Mouse (Mus musculus): ENCODE data around the gene Aldh9a1. TPM values are rescaled to one million over a fixed set of nuclear protein-coding genes. Genes with fewer than 3 reads are reported as not detected.

The Aldh9a1 gene
- polyA plus RNA-seq, 1 experiment = 17.6 TPM

- peaks cover 11% of the 10 kb centered on the region for H3K36me3 ChIP-seq (ENCODE audit: control insufficient read depth, insufficient read depth)
- no peak overlapping the region for H3K4me3 ChIP-seq
Measured at GRCm38 (mm10) chr1:167362819-167363218, 13.0 kb downstream of the Aldh9a1 start.

GRCm38 (mm10) chr1:167363322-167363721 lies 13.5 kb downstream of the Aldh9a1 start:
- TF ChIP-seq MYOG (IDR thresholded peaks at IDR 0.05; ENCODE audit: control insufficient read depth in 1 of 3, insufficient read depth in 1 of 3, insufficient read length in 2 of 3, low read depth in 2 of 3) = no peak
- TF ChIP-seq MYOD1 (IDR thresholded peaks at IDR 0.05; ENCODE audit: control insufficient read depth in 1 of 3, insufficient read length in 2 of 3, low read depth in 2 of 3) = no peak
- no peak for TF ChIP-seq SRF (IDR thresholded peaks at IDR 0.05; ENCODE audit: control insufficient read depth, insufficient read length, low read depth)
- no peak for TF ChIP-seq E2F4 (IDR thresholded peaks at IDR 0.05; ENCODE audit: insufficient read depth)
- TF ChIP-seq TCF12 (IDR thresholded peaks at IDR 0.05; ENCODE audit: insufficient read depth, poor library complexity, severe bottlenecking) = no peak
- no peak for TF ChIP-seq REST (IDR thresholded peaks at IDR 0.05; ENCODE audit: insufficient read depth, insufficient read length)
- no peak for TF ChIP-seq POLR2A (IDR thresholded peaks at IDR 0.05; ENCODE audit: insufficient read length, low read depth)
- Histone ChIP-seq H3K4me3 (no peak overlapping the region), H3K36me3 (ENCODE audit: control insufficient read depth, insufficient read depth) (peaks cover 11% of the 10 kb centered on the region), H3K27me3 (ENCODE audit: control insufficient read depth, insufficient read depth, insufficient read length) (no peaks in the 10 kb centered on the region), H3ac (ENCODE audit: control insufficient read depth, insufficient read length) (no peak overlapping the region), H3K79me2 (ENCODE audit: control insufficient read depth, insufficient read depth) (no peaks in the 10 kb centered on the region), H3K4me2 (ENCODE audit: low read depth) (no peak overlapping the region)

More at GRCm38 (mm10) chr1:167362819-167363218, 13.0 kb downstream of the Aldh9a1 start:
- no peak for TF ChIP-seq MYOD1 (IDR thresholded peaks at IDR 0.05; ENCODE audit: control insufficient read depth in 1 of 3, insufficient read length in 2 of 3, low read depth in 2 of 3)
- TF ChIP-seq TCF12 (IDR thresholded peaks at IDR 0.05; ENCODE audit: insufficient read depth, poor library complexity, severe bottlenecking) = no peak
- TF ChIP-seq TCF3 (IDR thresholded peaks at IDR 0.05; ENCODE audit: insufficient read length, low read depth) = no peak
- TF ChIP-seq POLR2A (IDR thresholded peaks at IDR 0.05; ENCODE audit: insufficient read length, low read depth) = no peak
- no peak for TF ChIP-seq MYOG (IDR thresholded peaks at IDR 0.05; ENCODE audit: control insufficient read depth in 1 of 3, insufficient read depth in 1 of 3, insufficient read length in 2 of 3, low read depth in 2 of 3)
- TF ChIP-seq E2F4 (IDR thresholded peaks at IDR 0.05; ENCODE audit: insufficient read depth) = no peak
- no peak for TF ChIP-seq CEBPB (IDR thresholded peaks at IDR 0.05; ENCODE audit: insufficient read depth, poor library complexity, severe bottlenecking)
- no peak for TF ChIP-seq POLR2AphosphoS2 (IDR thresholded peaks at IDR 0.05; ENCODE audit: insufficient read length, low read depth)
- TF ChIP-seq SRF (IDR thresholded peaks at IDR 0.05; ENCODE audit: control insufficient read depth, insufficient read length, low read depth) = no peak
- H3K4me2 ChIP-seq (ENCODE audit: low read depth) = no peak overlapping the region
- no peak overlapping the region for H3ac ChIP-seq (ENCODE audit: control insufficient read depth, insufficient read length)
- H3K27me3 ChIP-seq (ENCODE audit: control insufficient read depth, insufficient read depth, insufficient read length) = no peaks in the 10 kb centered on the region
- H3K79me2 ChIP-seq (ENCODE audit: control insufficient read depth, insufficient read depth) = no peaks in the 10 kb centered on the region

- Histone ChIP-seq H3K4me2 (ENCODE audit: low read depth) (no peak overlapping the region), H3ac (ENCODE audit: control insufficient read depth, insufficient read length) (no peak overlapping the region), H3K79me2 (ENCODE audit: control insufficient read depth, insufficient read depth) (no peaks in the 10 kb centered on the region), H3K36me3 (ENCODE audit: control insufficient read depth, insufficient read depth) (peaks cover 11% of the 10 kb centered on the region), H3K27me3 (ENCODE audit: control insufficient read depth, insufficient read depth, insufficient read length) (no peaks in the 10 kb centered on the region), H3K4me3 (no peak overlapping the region)
- TF ChIP-seq TCF3 (IDR thresholded peaks at IDR 0.05; ENCODE audit: insufficient read length, low read depth) = no peak
- TF ChIP-seq MYOD1 (IDR thresholded peaks at IDR 0.05; ENCODE audit: control insufficient read depth in 1 of 3, insufficient read length in 2 of 3, low read depth in 2 of 3) = no peak
- no peak for TF ChIP-seq TCF12 (IDR thresholded peaks at IDR 0.05; ENCODE audit: insufficient read depth, poor library complexity, severe bottlenecking)
- no peak for TF ChIP-seq MAX (IDR thresholded peaks at IDR 0.05; ENCODE audit: low read depth)
- no peak for TF ChIP-seq E2F4 (IDR thresholded peaks at IDR 0.05; ENCODE audit: insufficient read depth)
- TF ChIP-seq SRF (IDR thresholded peaks at IDR 0.05; ENCODE audit: control insufficient read depth, insufficient read length, low read depth) = no peak
- TF ChIP-seq CEBPB (IDR thresholded peaks at IDR 0.05; ENCODE audit: insufficient read depth, poor library complexity, severe bottlenecking) = no peak
- TF ChIP-seq USF1 (IDR thresholded peaks at IDR 0.05; ENCODE audit: low read depth) = no peak
- TF ChIP-seq MYOG (IDR thresholded peaks at IDR 0.05; ENCODE audit: control insufficient read depth in 1 of 3, insufficient read depth in 1 of 3, insufficient read length in 2 of 3, low read depth in 2 of 3) = no peak
- no peak for TF ChIP-seq POLR2A (IDR thresholded peaks at IDR 0.05; ENCODE audit: insufficient read length, low read depth)
- TF ChIP-seq REST (IDR thresholded peaks at IDR 0.05; ENCODE audit: insufficient read depth, insufficient read length) = no peak
Measured at GRCm38 (mm10) chr1:167365808-167366207, 16.0 kb downstream of the Aldh9a1 start.

- Histone ChIP-seq H3K27me3 (ENCODE audit: control insufficient read depth, insufficient read depth, insufficient read length) (no peaks in the 10 kb centered on the region), H3ac (ENCODE audit: control insufficient read depth, insufficient read length) (no peak overlapping the region), H3K4me3 (no peak overlapping the region), H3K36me3 (ENCODE audit: control insufficient read depth, insufficient read depth) (peaks cover 11% of the 10 kb centered on the region), H3K79me2 (ENCODE audit: control insufficient read depth, insufficient read depth) (no peaks in the 10 kb centered on the region), H3K4me2 (ENCODE audit: low read depth) (no peak overlapping the region)
- TF ChIP-seq MAX (IDR thresholded peaks at IDR 0.05; ENCODE audit: low read depth) (no peak), REST (IDR thresholded peaks at IDR 0.05; ENCODE audit: insufficient read depth, insufficient read length) (no peak), MYOD1 (IDR thresholded peaks at IDR 0.05; ENCODE audit: control insufficient read depth in 1 of 3, insufficient read length in 2 of 3, low read depth in 2 of 3) (no peak), MYOG (IDR thresholded peaks at IDR 0.05; ENCODE audit: control insufficient read depth in 1 of 3, insufficient read depth in 1 of 3, insufficient read length in 2 of 3, low read depth in 2 of 3) (no peak), POLR2AphosphoS2 (IDR thresholded peaks at IDR 0.05; ENCODE audit: insufficient read length, low read depth) (no peak), TCF3 (IDR thresholded peaks at IDR 0.05; ENCODE audit: insufficient read length, low read depth) (no peak), TCF12 (IDR thresholded peaks at IDR 0.05; ENCODE audit: insufficient read depth, poor library complexity, severe bottlenecking) (no peak), SRF (IDR thresholded peaks at IDR 0.05; ENCODE audit: control insufficient read depth, insufficient read length, low read depth) (no peak), POLR2A (IDR thresholded peaks at IDR 0.05; ENCODE audit: insufficient read length, low read depth) (no peak), E2F4 (IDR thresholded peaks at IDR 0.05; ENCODE audit: insufficient read depth) (no peak), CEBPB (IDR thresholded peaks at IDR 0.05; ENCODE audit: insufficient read depth, poor library complexity, severe bottlenecking) (no peak), USF1 (IDR thresholded peaks at IDR 0.05; ENCODE audit: low read depth) (no peak)
Measured at GRCm38 (mm10) chr1:167366621-167367020, 16.8 kb downstream of the Aldh9a1 start.

GRCm38 (mm10) chr1:167368018-167368417 lies 18.2 kb downstream of the Aldh9a1 start:
- Histone ChIP-seq H3K79me2 (ENCODE audit: control insufficient read depth, insufficient read depth) (no peaks in the 10 kb centered on the region), H3K36me3 (ENCODE audit: control insufficient read depth, insufficient read depth) (peaks cover 11% of the 10 kb centered on the region), H3ac (ENCODE audit: control insufficient read depth, insufficient read length) (no peak overlapping the region)

More at GRCm38 (mm10) chr1:167368018-167368417, 18.2 kb downstream of the Aldh9a1 start:
- Histone ChIP-seq H3K4me3 (no peak overlapping the region), H3K4me2 (ENCODE audit: low read depth) (no peak overlapping the region), H3K27me3 (ENCODE audit: control insufficient read depth, insufficient read depth, insufficient read length) (no peaks in the 10 kb centered on the region)
- TF ChIP-seq TCF3 (IDR thresholded peaks at IDR 0.05; ENCODE audit: insufficient read length, low read depth) (no peak), MYOG (IDR thresholded peaks at IDR 0.05; ENCODE audit: control insufficient read depth in 1 of 3, insufficient read depth in 1 of 3, insufficient read length in 2 of 3, low read depth in 2 of 3) (no peak), CEBPB (IDR thresholded peaks at IDR 0.05; ENCODE audit: insufficient read depth, poor library complexity, severe bottlenecking) (no peak), REST (IDR thresholded peaks at IDR 0.05; ENCODE audit: insufficient read depth, insufficient read length) (no peak), MAX (IDR thresholded peaks at IDR 0.05; ENCODE audit: low read depth) (no peak), USF1 (IDR thresholded peaks at IDR 0.05; ENCODE audit: low read depth) (no peak), POLR2A (IDR thresholded peaks at IDR 0.05; ENCODE audit: insufficient read length, low read depth) (no peak), E2F4 (IDR thresholded peaks at IDR 0.05; ENCODE audit: insufficient read depth) (no peak)
